Mouse (Mus musculus): ENCODE measurements around the gene Sorbs1. TPM values are rescaled to one million over a fixed set of nuclear protein-coding genes. Genes with fewer than 3 reads are reported as not detected.
"Not testable (repeated sequence)": the region's sequence is repeated elsewhere in the genome, so short reads cannot be mapped to it uniquely, and the experiment has no call there.

Sorbs1 gene
- 53.4 and 59.2 TPM in 2 replicates for polyA plus RNA-seq (2015; fragmentation: Nextera tagmentation; extraction: Ambion mirVana)

GRCm38 (mm10) chr19:40513632-40514078 is at the start of gene Sorbs1:
Gene Sorbs1, minus strand, starts transcription at chr19:40513779.
- H3K27me3 ChIP-seq, result no peaks in the 10 kb centered on the region
- peaks cover 32% of the 10 kb centered on the region for H3K4me1 ChIP-seq
- ATAC-seq (replicated peaks; ENCODE audit: low FRiP score), result peak; percentile 99
- peak within 1 kb of the TSS; percentile 79 for H3K9ac ChIP-seq
- peak within 1 kb of the TSS; percentile 89 for H3K4me3 ChIP-seq (replicated peaks)
- WGBS, result under 1% methylated on average over 51 of the region's 51 CpGs
- H3K36me3 ChIP-seq, result no peaks in the 10 kb centered on the region
- no peaks in the 10 kb centered on the region for H3K9me3 ChIP-seq (replicated peaks)
- peak within 1 kb of the TSS; percentile 89 for H3K4me2 ChIP-seq
- H3K27ac ChIP-seq, result peak within 1 kb of the TSS; percentile 91

- H3K9me3 ChIP-seq (replicated peaks); H3K4me2 ChIP-seq; H3K4me3 ChIP-seq (replicated peaks); H3K9ac ChIP-seq; H3K4me1 ChIP-seq; H3K27me3 ChIP-seq; H3K27ac ChIP-seq: not testable (repeated sequence)
- ATAC-seq (replicated peaks; ENCODE audit: low FRiP score), result 0 out of 2 replicates have a peak, but pooled peaks have one; percentile 46
- H3K36me3 ChIP-seq, result peaks cover 65% of the 10 kb centered on the region
- 85% methylated on average over 13 of the region's 31 CpGs for WGBS
These were observed 47.9 kb upstream of the Sorbs1 start for GRCm38 (mm10) chr19:40561521-40561920.

GRCm38 (mm10) chr19:40556029-40556428 is 42.5 kb upstream of the Sorbs1 start:
- peak; percentile 72 for ATAC-seq (replicated peaks; ENCODE audit: low FRiP score)
- Histone ChIP-seq H3K9me3 (replicated peaks) (no peaks in the 10 kb centered on the region), H3K27ac (no peak overlapping the region), H3K27me3 (no peaks in the 10 kb centered on the region), H3K9ac (no peak overlapping the region), H3K36me3 (peaks cover 63% of the 10 kb centered on the region), H3K4me2 (no peak overlapping the region), H3K4me3 (replicated peaks) (no peak overlapping the region), H3K4me1 (peaks cover 9% of the 10 kb centered on the region; the same call in 1 of the 2 replicates)
- WGBS, result 35% methylated on average over 7 of the region's 7 CpGs

DNA sequence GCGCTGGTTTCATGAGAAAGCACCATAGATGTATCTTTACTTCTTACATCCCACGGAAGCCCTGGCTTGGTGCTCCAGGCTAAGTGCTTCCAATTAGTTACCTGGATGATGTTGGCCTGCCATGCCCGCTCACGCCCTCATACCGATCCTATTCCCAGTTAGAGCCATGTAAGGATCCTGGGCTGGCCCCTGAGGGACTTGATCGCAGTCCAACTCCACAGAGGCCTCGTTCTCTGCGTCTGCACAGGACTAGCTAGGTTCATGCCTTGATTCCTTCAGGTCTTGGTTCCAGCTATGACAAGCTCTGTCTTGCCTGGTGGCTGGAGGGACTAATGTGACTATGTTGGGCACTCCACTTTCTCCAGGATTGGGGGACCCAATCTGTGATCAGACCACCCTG is 41.6 kb upstream of the Sorbs1 start:
- WGBS, result 91% methylated on average over 8 of the region's 8 CpGs
- Histone ChIP-seq H3K27me3 (no peaks in the 10 kb centered on the region), H3K4me1 (peaks cover 14% of the 10 kb centered on the region; the same call in 1 of the 2 replicates), H3K9me3 (replicated peaks) (no peaks in the 10 kb centered on the region), H3K4me3 (replicated peaks) (no peak overlapping the region), H3K4me2 (no peak overlapping the region), H3K27ac (no peak overlapping the region), H3K9ac (no peak overlapping the region), H3K36me3 (peaks cover 71% of the 10 kb centered on the region)
- no peak for ATAC-seq (replicated peaks; ENCODE audit: low FRiP score)

GRCm38 (mm10) chr19:40554343-40554742 is 40.8 kb upstream of the Sorbs1 start:
- H3K4me2 ChIP-seq, result no peak overlapping the region
- 66% methylated on average over 11 of the region's 11 CpGs for WGBS
- no peak overlapping the region for H3K27ac ChIP-seq
- ATAC-seq (replicated peaks; ENCODE audit: low FRiP score), result no peak
- peaks cover 20% of the 10 kb centered on the region for H3K4me1 ChIP-seq
- no peaks in the 10 kb centered on the region for H3K27me3 ChIP-seq
- peaks cover 71% of the 10 kb centered on the region for H3K36me3 ChIP-seq
- H3K4me3 ChIP-seq (replicated peaks), result no peak overlapping the region
- H3K9me3 ChIP-seq (replicated peaks), result no peaks in the 10 kb centered on the region
- no peak overlapping the region for H3K9ac ChIP-seq

DNA sequence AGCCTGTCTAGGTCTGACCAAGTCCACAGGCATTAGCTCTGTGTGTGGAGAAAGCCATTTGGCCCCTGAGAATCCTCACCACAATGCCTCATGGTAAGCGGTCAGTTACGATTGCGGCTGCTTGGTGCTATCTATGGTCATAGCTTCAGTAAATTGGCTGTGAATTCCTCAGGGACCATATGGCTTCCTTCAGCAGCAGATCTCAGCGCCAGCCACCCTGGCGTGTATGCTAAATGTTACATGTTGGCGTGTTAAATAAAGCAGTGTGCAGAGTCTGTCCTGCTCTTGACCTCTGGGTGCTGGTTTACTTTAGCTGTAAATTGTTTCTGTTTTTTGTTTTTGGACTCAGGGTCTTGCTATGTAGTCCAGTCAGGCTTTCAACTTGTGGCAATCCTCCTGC is 40.3 kb upstream of the Sorbs1 start:
- no peak overlapping the region for H3K4me3 ChIP-seq (replicated peaks)
- H3K36me3 ChIP-seq, result peaks cover 71% of the 10 kb centered on the region
- no peak for ATAC-seq (replicated peaks; ENCODE audit: low FRiP score)
- peaks cover 25% of the 10 kb centered on the region for H3K4me1 ChIP-seq
- H3K27me3 ChIP-seq, result no peaks in the 10 kb centered on the region
- no peak overlapping the region for H3K27ac ChIP-seq
- no peak overlapping the region for H3K4me2 ChIP-seq
- no peaks in the 10 kb centered on the region for H3K9me3 ChIP-seq (replicated peaks)
- no peak overlapping the region for H3K9ac ChIP-seq
- WGBS, result 61% methylated on average over 6 of the region's 6 CpGs

- ATAC-seq (replicated peaks; ENCODE audit: low FRiP score), result no peak
- no peak overlapping the region for H3K4me2 ChIP-seq
- no peak overlapping the region for H3K27ac ChIP-seq
- H3K27me3 ChIP-seq, result no peaks in the 10 kb centered on the region
- H3K9ac ChIP-seq, result no peak overlapping the region
- H3K4me1 ChIP-seq, result peaks cover 31% of the 10 kb centered on the region
- WGBS, result 82% methylated on average over 14 of the region's 14 CpGs
- peaks cover 68% of the 10 kb centered on the region for H3K36me3 ChIP-seq
- no peak overlapping the region for H3K4me3 ChIP-seq (replicated peaks)
- H3K9me3 ChIP-seq (replicated peaks), result no peaks in the 10 kb centered on the region
These were observed 39.6 kb upstream of the Sorbs1 start for GRCm38 (mm10) chr19:40553014-40553789.

DNA sequence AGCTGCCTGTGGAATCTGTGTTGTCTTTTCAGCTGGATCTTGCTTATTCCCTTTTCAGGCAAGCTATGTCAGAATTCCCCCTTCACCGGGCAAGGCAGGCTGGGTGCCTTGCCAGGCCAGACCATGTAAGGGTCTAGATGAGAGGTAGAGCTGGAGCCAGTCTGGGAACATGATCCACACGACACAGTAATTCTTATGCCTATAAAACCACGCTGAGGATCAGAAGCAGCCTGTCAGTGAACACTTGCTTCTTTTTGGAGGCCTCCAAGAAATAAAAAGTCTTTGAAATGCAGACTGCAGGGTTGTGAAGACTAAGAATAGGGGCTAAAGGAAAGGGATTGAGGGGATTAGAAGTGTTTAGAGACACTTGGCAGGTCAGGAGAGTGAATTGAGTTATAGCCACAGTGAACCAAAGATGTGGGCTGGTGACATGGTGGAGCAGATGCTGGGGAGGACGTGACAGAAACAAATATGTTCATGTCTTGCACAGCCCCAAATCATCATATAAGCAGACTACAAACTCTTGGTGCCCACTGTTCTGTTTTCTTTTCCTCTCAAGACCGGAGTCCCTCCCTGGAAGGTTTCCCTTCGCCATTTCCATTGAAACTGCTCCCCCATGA is 36.0 kb upstream of the Sorbs1 start:
- 32% methylated on average over 6 of the region's 6 CpGs for WGBS
- peaks cover 40% of the 10 kb centered on the region for H3K36me3 ChIP-seq
- peak overlapping the region; percentile 34 for H3K27ac ChIP-seq
- H3K9me3 ChIP-seq (replicated peaks), result no peaks in the 10 kb centered on the region
- no peak overlapping the region for H3K4me3 ChIP-seq (replicated peaks)
- H3K27me3 ChIP-seq, result peaks cover 3% of the 10 kb centered on the region; the same call in 1 of the 2 replicates
- peaks cover 29% of the 10 kb centered on the region for H3K4me1 ChIP-seq
- ATAC-seq (replicated peaks; ENCODE audit: low FRiP score), result no peak
- no peak overlapping the region for H3K4me2 ChIP-seq
- H3K9ac ChIP-seq, result no peak overlapping the region

GRCm38 (mm10) chr19:40548796-40549515 is 35.4 kb upstream of the Sorbs1 start:
- WGBS, result 20% methylated on average over 5 of the region's 5 CpGs
- Histone ChIP-seq H3K4me3 (replicated peaks) (no peak overlapping the region), H3K4me2 (no peak overlapping the region), H3K36me3 (peaks cover 34% of the 10 kb centered on the region), H3K27me3 (peaks cover 3% of the 10 kb centered on the region; the same call in 1 of the 2 replicates), H3K9me3 (replicated peaks) (no peaks in the 10 kb centered on the region), H3K9ac (no peak overlapping the region), H3K4me1 (peaks cover 23% of the 10 kb centered on the region), H3K27ac (peak overlapping the region; percentile 34)
- ATAC-seq (replicated peaks; ENCODE audit: low FRiP score), result peak; percentile 88

DNA sequence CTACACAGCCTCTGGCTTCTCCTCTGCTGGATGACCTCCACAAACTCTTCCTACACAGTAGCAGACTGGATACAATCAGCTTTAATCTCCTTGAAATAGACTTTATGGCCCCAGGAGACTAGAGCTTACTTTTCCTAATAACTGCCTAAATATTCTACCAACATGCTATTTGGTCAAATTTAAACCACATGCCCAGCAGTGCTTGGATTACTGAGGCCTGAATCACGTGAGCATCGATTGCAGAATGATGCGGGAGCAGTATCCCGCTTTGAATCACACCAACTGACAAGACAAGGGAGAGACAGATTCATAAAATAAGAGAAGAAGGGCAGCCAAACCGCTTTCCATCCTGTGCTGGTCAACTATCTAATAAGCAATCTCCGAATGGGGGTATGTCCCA is 34.8 kb upstream of the Sorbs1 start:
- H3K27ac ChIP-seq, result peak overlapping the region; percentile 34; the same call in 1 of the 2 replicates
- ATAC-seq (replicated peaks; ENCODE audit: low FRiP score), result peak; percentile 2; the same call in 1 of the 2 replicates
- peaks cover 29% of the 10 kb centered on the region for H3K36me3 ChIP-seq
- WGBS, result 75% methylated on average over 6 of the region's 6 CpGs
- H3K4me3 ChIP-seq (replicated peaks), result no peak overlapping the region
- H3K9ac ChIP-seq, result no peak overlapping the region
- H3K4me2 ChIP-seq, result no peak overlapping the region
- H3K4me1 ChIP-seq, result peaks cover 23% of the 10 kb centered on the region
- no peaks in the 10 kb centered on the region for H3K9me3 ChIP-seq (replicated peaks)
- peaks cover 3% of the 10 kb centered on the region; the same call in 1 of the 2 replicates for H3K27me3 ChIP-seq

DNA sequence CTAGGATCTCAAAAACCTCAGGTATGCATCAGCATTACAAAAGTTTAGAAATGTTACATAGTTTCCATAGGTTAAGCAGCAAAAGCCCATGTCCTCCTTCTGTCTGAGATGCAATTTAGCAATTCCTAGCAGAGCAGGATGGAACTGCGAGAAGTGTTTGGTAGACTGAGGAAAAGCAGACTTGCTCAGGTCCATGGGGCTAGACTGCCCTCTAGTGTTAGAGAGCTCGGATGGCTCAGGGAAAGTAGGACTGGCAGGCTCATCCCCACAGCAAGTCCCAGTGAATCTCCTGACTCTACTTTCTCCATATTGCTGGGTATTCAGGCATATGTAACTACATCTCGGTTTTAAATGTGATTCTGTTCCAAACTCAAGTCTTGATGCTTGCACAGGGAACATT is 31.3 kb upstream of the Sorbs1 start:
- no peak for ATAC-seq (replicated peaks; ENCODE audit: low FRiP score)

DNA sequence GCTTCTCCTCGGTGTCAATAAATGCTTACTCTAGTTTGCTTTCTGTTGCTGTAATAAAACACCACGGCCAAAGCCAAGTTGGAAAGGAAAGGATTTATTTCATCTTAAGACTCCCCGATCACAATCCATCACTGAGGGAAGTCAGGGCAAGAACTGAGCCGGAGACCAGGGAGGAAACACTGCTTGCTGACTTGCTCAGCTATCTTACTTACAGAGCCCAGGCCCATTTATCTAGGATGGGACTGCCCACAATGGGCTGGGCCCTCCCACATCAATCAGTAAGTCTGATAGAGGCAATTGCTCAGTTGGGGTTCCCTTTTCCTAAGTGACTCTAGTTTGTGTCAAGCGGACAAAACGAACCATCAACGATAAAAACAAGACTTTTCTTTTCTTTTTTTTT is 29.2 kb upstream of the Sorbs1 start:
- Histone ChIP-seq H3K27me3 (peaks cover 3% of the 10 kb centered on the region; the same call in 1 of the 2 replicates), H3K9ac (no peak overlapping the region), H3K4me1 (no peaks in the 10 kb centered on the region), H3K4me2 (no peak overlapping the region), H3K27ac (no peak overlapping the region), H3K36me3 (no peaks in the 10 kb centered on the region), H3K9me3 (replicated peaks) (no peaks in the 10 kb centered on the region), H3K4me3 (replicated peaks) (no peak overlapping the region)
- 67% methylated on average over 7 of the region's 7 CpGs for WGBS
- ATAC-seq (replicated peaks; ENCODE audit: low FRiP score), result no peak

More for the DNA sequence above, 31.3 kb upstream of the Sorbs1 start:
- Histone ChIP-seq H3K27me3 (peaks cover 3% of the 10 kb centered on the region; the same call in 1 of the 2 replicates), H3K4me1 (peaks cover 16% of the 10 kb centered on the region), H3K4me3 (replicated peaks) (no peak overlapping the region), H3K9me3 (replicated peaks) (no peaks in the 10 kb centered on the region), H3K4me2 (no peak overlapping the region), H3K27ac (no peak overlapping the region), H3K9ac (no peak overlapping the region), H3K36me3 (no peaks in the 10 kb centered on the region)
- WGBS, result 8% methylated on average over 3 of the region's 3 CpGs

Data from kidney, embryonic 15.5 days (tissue).